Mouse (Mus musculus) heart, adult 8-10 months (tissue): ENCODE measurements at regions not wholly inside any gene's neighbourhood (a gene's known extent, or its start where the extent isn't known, plus 50 kb on each side); places are given as distances from the start of the nearest gene placed in this dataset.

ENCODE experiments used
- DNase-seq: peaks from one replicate; pipeline ENCODE4 v3.0.0; 2022; ENCODE audit warnings: low spot score

DNA sequence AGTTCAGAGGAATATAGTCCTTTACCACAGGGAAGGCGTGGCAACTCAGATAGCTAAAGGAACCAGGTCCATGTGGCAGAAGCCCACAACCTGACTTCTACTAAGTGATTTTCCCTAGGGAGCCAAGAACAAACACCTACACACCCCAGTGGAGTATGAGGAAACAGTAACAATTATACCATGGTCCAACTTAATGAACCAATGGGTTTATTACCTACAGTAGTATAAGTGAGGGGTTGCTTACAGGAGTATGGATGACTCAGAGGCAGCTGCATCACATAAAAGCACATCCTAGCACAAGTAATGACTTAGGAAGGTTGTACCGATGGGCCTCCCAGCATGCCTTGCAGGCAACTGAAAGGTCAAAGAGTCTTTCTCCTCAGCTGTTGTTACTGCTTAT is 98.7 kb upstream of the Cul1 start:
- DNase-seq = no peak

DNA sequence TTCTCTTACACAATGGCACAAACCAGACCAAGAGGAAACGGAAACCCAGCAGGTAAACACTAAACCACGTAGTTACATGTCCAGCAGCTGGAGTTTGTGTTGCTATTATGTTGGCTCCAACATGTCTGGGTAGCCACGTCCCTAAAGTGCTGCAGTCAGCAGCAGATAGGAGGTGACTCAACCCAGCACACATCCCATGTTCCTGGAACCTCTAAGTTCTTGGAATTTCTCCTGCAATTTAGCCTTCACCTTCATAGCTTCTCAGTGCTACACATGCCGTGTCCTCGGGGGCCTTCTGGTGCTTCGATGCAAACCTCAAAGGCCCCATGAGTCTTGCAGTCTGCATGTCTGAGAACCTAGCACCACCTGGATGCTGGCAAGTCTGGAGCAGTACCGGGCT is 97.7 kb upstream of the Cul1 start:
- no peak for DNase-seq

GRCm38 (mm10) chr6:47356500-47356899 is 96.7 kb upstream of the Cul1 start:
- no peak for DNase-seq

DNA sequence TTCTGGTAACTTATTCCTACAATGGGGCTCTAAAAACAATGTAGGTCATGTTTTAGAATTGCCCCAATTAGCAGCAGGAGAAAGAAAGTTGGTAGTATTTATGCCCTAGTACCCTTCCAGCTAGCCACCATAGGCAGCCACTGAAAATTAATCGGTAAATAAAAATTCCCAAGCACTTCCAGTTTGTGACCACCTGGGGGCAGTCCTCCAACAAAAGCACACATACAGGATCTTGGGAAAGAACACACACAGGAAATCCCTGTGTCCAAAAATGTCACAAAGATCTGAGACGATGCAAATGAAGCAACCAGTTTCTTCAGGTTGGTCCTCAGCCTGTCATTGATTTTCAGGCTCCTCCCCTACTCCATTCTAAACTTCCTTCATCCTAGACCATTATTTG is 94.5 kb upstream of the Cul1 start:
- peak; percentile 4 for DNase-seq

DNA sequence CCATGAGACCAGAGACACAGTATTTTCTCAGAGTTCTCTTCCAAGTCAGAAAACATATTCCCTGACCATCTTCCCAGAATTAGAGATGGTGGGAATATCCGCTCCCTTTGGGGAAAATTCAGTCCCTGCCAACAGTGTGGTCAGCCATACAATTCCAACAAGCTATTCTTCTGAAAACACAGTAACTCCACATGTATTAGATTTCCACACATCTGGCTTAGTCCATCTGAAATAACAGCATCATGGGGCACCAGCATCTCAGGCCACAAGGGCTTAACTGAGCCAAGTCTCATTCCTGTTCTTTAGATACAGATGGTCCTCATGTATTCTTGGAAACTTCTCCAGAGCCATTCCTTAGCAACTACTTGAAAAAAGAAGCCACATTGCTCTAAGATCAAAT is 89.2 kb upstream of the Cul1 start:
- DNase-seq = no peak

GRCm38 (mm10) chr6:47364556-47364955 is 88.6 kb upstream of the Cul1 start:
- no peak for DNase-seq

DNA sequence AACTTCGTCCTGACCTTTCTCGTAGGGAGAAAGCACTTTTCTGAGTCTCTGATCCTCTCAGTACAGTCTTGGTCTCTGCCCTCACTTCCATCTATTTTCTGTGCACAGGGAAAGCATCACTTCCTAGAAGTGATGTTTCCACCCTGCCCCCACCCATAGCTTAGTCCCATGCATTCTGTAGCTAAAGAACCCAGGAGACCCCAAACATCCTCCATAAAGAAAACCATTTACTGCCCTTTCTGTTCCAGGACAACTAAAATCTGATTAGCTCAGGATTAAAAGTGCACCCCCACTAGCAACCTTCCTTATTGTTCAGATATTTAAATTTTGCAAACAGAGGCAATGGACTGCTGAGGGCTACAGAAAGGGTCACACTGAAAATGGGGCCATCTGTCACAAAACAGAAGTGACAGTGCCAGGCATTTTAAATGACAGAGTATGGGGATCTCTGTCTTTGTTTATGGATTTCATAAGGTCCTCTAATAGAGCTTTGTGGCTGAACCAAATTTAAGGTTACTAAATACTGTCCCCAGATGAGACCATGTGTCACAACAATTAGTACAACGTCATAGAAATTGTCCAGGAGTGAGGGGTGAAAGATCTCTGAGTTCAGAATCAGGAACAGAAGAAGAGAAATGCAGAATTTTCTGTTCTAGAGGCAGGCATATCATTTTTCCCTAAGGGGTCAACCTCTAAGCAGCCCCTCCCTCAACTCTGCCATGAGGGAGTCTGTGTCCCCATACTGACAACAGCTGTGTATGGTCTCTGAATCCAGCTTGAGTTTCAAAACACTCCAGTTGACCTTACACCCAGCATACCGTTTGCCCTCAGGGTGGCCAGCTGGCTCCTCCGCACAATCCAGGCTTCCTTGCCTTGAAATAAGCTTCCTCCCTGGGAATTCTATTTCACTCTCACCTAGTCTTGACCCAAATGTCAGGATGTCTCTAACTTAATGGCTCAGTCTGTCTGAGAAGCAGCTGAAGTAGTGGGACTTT is 87.2 kb upstream of the Cul1 start:
- no peak for DNase-seq

DNA sequence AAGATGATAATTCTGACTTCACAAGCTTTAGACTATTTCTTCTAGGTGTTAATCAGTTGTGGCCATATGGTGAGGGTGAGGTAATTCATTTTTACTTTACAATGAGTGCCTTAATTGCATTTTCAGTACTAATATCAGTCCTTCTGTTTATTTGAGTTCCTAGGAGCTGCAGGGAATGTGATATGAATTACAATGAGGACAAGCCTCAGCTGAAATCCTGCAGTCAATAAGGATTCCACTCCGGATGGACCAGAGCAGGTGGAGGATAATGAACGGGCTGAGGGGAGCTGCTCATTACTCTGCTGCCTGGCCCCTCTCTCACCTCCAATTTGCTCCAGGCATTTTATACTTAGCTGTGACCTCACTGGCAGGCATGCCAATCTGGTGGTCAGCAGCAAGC is 85.7 kb upstream of the Cul1 start:
- no peak for DNase-seq

DNA sequence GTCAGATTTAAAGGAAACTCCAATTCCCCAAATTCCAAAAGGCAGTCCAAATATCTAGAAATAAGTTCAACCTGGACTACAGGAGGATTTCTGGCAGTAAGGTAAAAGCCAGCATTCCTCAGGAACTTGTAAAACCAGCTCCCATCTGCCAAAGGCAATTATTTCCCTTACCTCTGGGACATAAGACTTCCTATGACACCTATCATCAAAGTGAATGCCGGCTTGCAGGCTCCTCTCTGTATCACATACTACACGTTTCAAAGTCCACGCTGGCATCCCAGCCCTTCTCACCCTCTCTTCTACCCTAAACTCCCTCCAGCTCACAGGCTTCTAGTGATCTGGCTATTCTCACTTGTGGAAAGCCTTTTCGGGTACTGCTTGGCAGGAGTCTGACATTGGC is 77.5 kb upstream of the Cul1 start:
- no peak for DNase-seq

GRCm38 (mm10) chr6:47381451-47381850 is 71.7 kb upstream of the Cul1 start:
- DNase-seq = no peak

DNA sequence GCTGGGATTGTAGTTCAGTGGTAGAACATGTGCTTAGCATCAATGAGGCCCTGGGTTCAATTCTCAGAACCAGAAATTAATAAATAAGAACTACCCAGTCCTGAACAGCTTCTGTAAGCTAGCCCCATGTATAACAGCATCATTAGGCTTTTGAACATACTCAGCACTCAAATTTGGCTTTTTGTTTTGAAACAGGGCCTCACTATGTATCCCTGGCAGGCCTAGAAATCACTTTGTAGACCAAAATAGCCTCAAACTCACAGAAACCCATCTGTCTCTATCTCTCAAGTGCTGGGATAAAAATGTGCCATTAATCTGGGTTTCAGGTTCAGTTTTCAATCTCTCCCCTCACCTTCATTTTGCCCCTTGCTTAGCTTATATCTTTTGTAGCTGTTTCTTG is 66.6 kb upstream of the Cul1 start:
- no peak for DNase-seq

GRCm38 (mm10) chr6:47389908-47390307 is 63.3 kb upstream of the Cul1 start:
- no peak for DNase-seq

DNA sequence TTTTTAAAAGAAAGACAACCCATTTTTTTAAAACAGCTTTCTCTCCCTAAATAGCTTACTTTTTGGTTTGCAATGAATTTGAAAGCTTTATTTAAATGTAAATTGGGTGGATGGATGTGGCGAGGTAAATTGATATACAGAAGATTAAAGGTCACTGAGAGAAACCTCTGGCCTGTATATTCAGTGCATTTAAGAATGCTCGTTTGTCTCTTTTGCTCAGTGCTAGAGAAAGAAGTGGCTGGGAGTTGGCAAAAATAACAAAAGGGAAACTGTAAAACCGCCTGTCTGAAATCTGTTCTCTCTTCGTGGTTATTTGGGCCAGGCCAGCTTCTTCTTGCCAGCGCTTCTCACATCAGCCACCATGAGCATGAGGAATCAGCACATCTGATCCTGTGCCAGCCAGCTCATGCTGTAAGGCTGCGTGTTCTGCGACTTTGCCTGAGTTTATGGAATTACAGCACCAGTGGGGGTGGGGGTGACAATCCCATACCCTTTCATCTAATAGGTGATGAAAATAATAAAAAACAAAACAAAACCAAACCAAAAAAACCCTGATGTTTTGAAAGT is 62.7 kb upstream of the Cul1 start:
- peak; percentile 10 for DNase-seq

- DNase-seq = no peak
Measured at GRCm38 (mm10) chr6:47391014-47391802, 62.0 kb upstream of the Cul1 start.

DNA sequence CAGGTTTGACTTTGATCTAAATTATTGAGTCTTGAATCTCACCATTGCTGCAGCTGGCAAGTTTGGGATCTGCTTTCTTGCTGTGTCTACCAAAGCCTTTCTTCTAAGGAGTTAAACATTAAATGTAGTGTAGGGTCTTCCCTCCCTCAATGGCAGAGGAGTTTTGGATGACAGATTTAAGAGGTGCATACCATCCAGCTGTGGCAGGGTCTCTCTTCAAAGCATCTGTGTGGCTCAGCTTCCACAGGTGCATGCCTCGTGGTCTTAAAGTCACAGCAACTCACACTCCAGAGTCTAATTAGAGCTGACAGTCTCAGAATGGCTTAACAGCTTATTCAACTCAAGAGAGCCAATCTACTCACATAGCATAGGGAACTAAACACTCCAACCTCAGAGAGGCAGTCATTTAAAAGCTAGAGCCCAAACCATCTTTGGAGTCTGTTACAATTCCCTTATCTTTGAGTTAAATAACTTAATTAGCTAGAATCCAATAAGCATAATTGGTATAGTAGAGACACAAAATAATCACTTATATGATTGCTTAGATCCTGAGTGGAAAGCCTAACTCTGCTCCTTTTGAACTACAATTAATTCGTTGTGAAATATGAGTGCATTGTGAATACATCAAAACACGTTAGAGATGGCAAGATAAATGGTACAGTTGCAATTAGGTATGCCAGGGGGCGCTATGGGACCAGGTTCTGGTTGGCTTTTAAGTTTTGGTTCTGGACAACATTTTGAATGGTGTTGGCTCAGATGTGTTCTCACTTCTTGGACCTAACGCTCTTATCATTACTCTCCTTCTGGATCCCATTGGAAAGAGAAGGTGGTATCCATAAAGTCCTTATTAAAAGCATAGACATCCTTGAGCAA is 57.5 kb upstream of the Cul1 start:
- peak; percentile 54 for DNase-seq
